26 mouse cellular contexts compared by ENCODE assay signal in genomic region chr9:65239176-65239575, GRCm38 (mm10). TPM values are rescaled to one million over a fixed set of nuclear protein-coding genes. Genes with fewer than 3 reads are reported as not detected.
"Had no signal": no experiment of that assay in that cellular context is flagged by ENCODE, and none has a peak within 500 bp of the region (broad histone marks: within the 10 kb centered on the region; RNA-seq: fewer than 3 reads in every experiment).

No protein-coding gene starts in this region.

- H3K4me2 ChIP-seq: limb, embryonic 12.5 days; limb, embryonic 15.5 days; liver, embryonic 11.5 days; midbrain, embryonic 13.5 days had no signal

- DNase-seq: kidney, adult 18-20 months; kidney, adult 9 months; kidney, postnatal 25 days; layer of hippocampus, adult 9-11 months; layer of hippocampus, postnatal 36 days; left cerebral cortex, postnatal 4 days; liver, postnatal 0 days; lung, postnatal 4 days; right cerebral cortex, adult 18-20 months; right cerebral cortex, postnatal 14 days; right cerebral cortex, postnatal 4 days; thymus, adult 2 months; thymus, postnatal 14 days had no signal

- H3K27ac ChIP-seq: layer of hippocampus, adult 2 months; limb, embryonic 15.5 days; liver, embryonic 14.5 days; midbrain, embryonic 13.5 days; neural tube, embryonic 15.5 days had no signal

- ATAC-seq: liver, postnatal 0 days; midbrain, embryonic 13.5 days; midbrain, embryonic 16.5 days had no signal

- H3K4me3 ChIP-seq: layer of hippocampus, adult 2 months; limb, embryonic 12.5 days; limb, embryonic 15.5 days; midbrain, embryonic 13.5 days; myocyte; neural tube, embryonic 15.5 days had no signal

- H3K27me3 ChIP-seq: limb, embryonic 12.5 days; limb, embryonic 15.5 days; midbrain, embryonic 13.5 days; neural tube, embryonic 15.5 days had no signal

- H3K9ac ChIP-seq: limb, embryonic 12.5 days; limb, embryonic 15.5 days; liver, embryonic 14.5 days; liver, postnatal 0 days; midbrain, embryonic 13.5 days; neural tube, embryonic 15.5 days had no signal

- H3K9me3 ChIP-seq: limb, embryonic 12.5 days; limb, embryonic 15.5 days; midbrain, embryonic 13.5 days; neural tube, embryonic 15.5 days had no signal

RNA-seq across cellular contexts. Expression of gene Cilp, which starts 25.8 kb away (rescaled TPM):
- total RNA-seq: layer of hippocampus, postnatal 36 days; left cerebral cortex, postnatal 14 days; left cerebral cortex, postnatal 4 days; megakaryocyte progenitor cell, adult 5-6 weeks; megakaryocyte-erythroid progenitor cell, adult 5-6 weeks; monocyte, adult 5-6 weeks had no signal
